Mouse (Mus musculus): ENCODE data around the gene Plek. TPM values are rescaled to one million over a fixed set of nuclear protein-coding genes. Genes with fewer than 3 reads are reported as not detected.

The Plek gene
- total RNA-seq, 1 experiment, result 0.54 TPM

- TF ChIP-seq CHD2 (IDR thresholded peaks at IDR 0.05; ENCODE audit: low read depth, low read length) (no peak), MAFK (IDR thresholded peaks at IDR 0.05; ENCODE audit: insufficient read depth, low read depth, low read length) (no peak), ZNF384 (IDR thresholded peaks at IDR 0.05; ENCODE audit: low read depth, low read length) (no peak), ZC3H11A (IDR thresholded peaks at IDR 0.05; ENCODE audit: borderline replicate concordance, low read depth, low read length) (no peak)
Measured at GRCm38 (mm10) chr11:17045806-17046205, 6.4 kb downstream of the Plek start.

GRCm38 (mm10) chr11:17023984-17024383 lies 28.2 kb downstream of the Plek start:
- Histone ChIP-seq H3K36me3 (ENCODE audit: control insufficient read depth, insufficient read depth, low read length, poor library complexity, severe bottlenecking) (no peaks in the 10 kb centered on the region), H3K4me1 (ENCODE audit: control insufficient read depth in 2 of 2, insufficient read depth in 2 of 2, low read length in 2 of 2, poor library complexity in 1 of 2) (no peaks in the 10 kb centered on the region), H3K27ac (ENCODE audit: insufficient read depth, low read depth, low read length, poor library complexity, severe bottlenecking) (no peak overlapping the region), H3K4me3 (ENCODE audit: insufficient read depth in 1 of 2, low read depth in 1 of 2, low read length in 2 of 2, poor library complexity in 1 of 2, severe bottlenecking in 1 of 2) (no peak overlapping the region), H3K9me3 (ENCODE audit: control insufficient read depth, insufficient read depth, low read depth, low read length) (no peaks in the 10 kb centered on the region), H3K9ac (ENCODE audit: insufficient read depth, low read depth, low read length, poor library complexity, severe bottlenecking) (no peak overlapping the region)
- TF ChIP-seq ZNF384 (IDR thresholded peaks at IDR 0.05; ENCODE audit: low read depth, low read length) (no peak), ZC3H11A (IDR thresholded peaks at IDR 0.05; ENCODE audit: borderline replicate concordance, low read depth, low read length) (no peak), HCFC1 (IDR thresholded peaks at IDR 0.05; ENCODE audit: borderline replicate concordance, insufficient read depth, low read length) (no peak), CHD2 (IDR thresholded peaks at IDR 0.05; ENCODE audit: low read depth, low read length) (no peak), MAFK (IDR thresholded peaks at IDR 0.05; ENCODE audit: insufficient read depth, low read depth, low read length) (no peak)
- no peak for DNase-seq (ENCODE audit: low read depth, low spot score)
- in situ Hi-C loops (cut with MboI; ENCODE audit: low sequenced_read_pairs in 2 of 2, unreplicated experiment in 2 of 2), result no loop called here

More at GRCm38 (mm10) chr11:17045806-17046205, 6.4 kb downstream of the Plek start:
- no peaks in the 10 kb centered on the region for H3K9me3 ChIP-seq (ENCODE audit: control insufficient read depth, insufficient read depth, low read depth, low read length)
- no peak overlapping the region for H3K27ac ChIP-seq (ENCODE audit: insufficient read depth, low read depth, low read length, poor library complexity, severe bottlenecking)
- H3K4me3 ChIP-seq (ENCODE audit: insufficient read depth in 1 of 2, low read depth in 1 of 2, low read length in 2 of 2, poor library complexity in 1 of 2, severe bottlenecking in 1 of 2), result no peak overlapping the region
- H3K9ac ChIP-seq (ENCODE audit: insufficient read depth, low read depth, low read length, poor library complexity, severe bottlenecking), result no peak overlapping the region
- in situ Hi-C loops (cut with MboI; ENCODE audit: low sequenced_read_pairs in 2 of 2, unreplicated experiment in 2 of 2), result no loop called here
- H3K36me3 ChIP-seq (ENCODE audit: control insufficient read depth, insufficient read depth, low read length, poor library complexity, severe bottlenecking), result no peaks in the 10 kb centered on the region
- no peak for DNase-seq (ENCODE audit: low read depth, low spot score)
- H3K4me1 ChIP-seq (ENCODE audit: control insufficient read depth in 2 of 2, insufficient read depth in 2 of 2, low read length in 2 of 2, poor library complexity in 1 of 2), result no peaks in the 10 kb centered on the region

GRCm38 (mm10) chr11:17023206-17023605 lies 29.0 kb downstream of the Plek start:
- H3K9me3 ChIP-seq (ENCODE audit: control insufficient read depth, insufficient read depth, low read depth, low read length), result no peaks in the 10 kb centered on the region
- no peak overlapping the region for H3K9ac ChIP-seq (ENCODE audit: insufficient read depth, low read depth, low read length, poor library complexity, severe bottlenecking)
- DNase-seq (ENCODE audit: low read depth, low spot score), result no peak
- in situ Hi-C loops (cut with MboI; ENCODE audit: low sequenced_read_pairs in 2 of 2, unreplicated experiment in 2 of 2), result no loop called here
- no peak overlapping the region for H3K4me3 ChIP-seq (ENCODE audit: insufficient read depth in 1 of 2, low read depth in 1 of 2, low read length in 2 of 2, poor library complexity in 1 of 2, severe bottlenecking in 1 of 2)
- no peaks in the 10 kb centered on the region for H3K4me1 ChIP-seq (ENCODE audit: control insufficient read depth in 2 of 2, insufficient read depth in 2 of 2, low read length in 2 of 2, poor library complexity in 1 of 2)
- H3K27ac ChIP-seq (ENCODE audit: insufficient read depth, low read depth, low read length, poor library complexity, severe bottlenecking), result no peak overlapping the region
- H3K36me3 ChIP-seq (ENCODE audit: control insufficient read depth, insufficient read depth, low read length, poor library complexity, severe bottlenecking), result no peaks in the 10 kb centered on the region
- TF ChIP-seq CHD2 (IDR thresholded peaks at IDR 0.05; ENCODE audit: low read depth, low read length), result no peak
- TF ChIP-seq HCFC1 (IDR thresholded peaks at IDR 0.05; ENCODE audit: borderline replicate concordance, insufficient read depth, low read length), result no peak
- no peak for TF ChIP-seq MAFK (IDR thresholded peaks at IDR 0.05; ENCODE audit: insufficient read depth, low read depth, low read length)
- TF ChIP-seq ZNF384 (IDR thresholded peaks at IDR 0.05; ENCODE audit: low read depth, low read length), result no peak
- TF ChIP-seq ZC3H11A (IDR thresholded peaks at IDR 0.05; ENCODE audit: borderline replicate concordance, low read depth, low read length), result no peak

- no peak overlapping the region for H3K9ac ChIP-seq (ENCODE audit: insufficient read depth, low read depth, low read length, poor library complexity, severe bottlenecking)
- DNase-seq (ENCODE audit: low read depth, low spot score), result peak; percentile 3
- no peak overlapping the region for H3K27ac ChIP-seq (ENCODE audit: insufficient read depth, low read depth, low read length, poor library complexity, severe bottlenecking)
- H3K36me3 ChIP-seq (ENCODE audit: control insufficient read depth, insufficient read depth, low read length, poor library complexity, severe bottlenecking), result no peaks in the 10 kb centered on the region
- no peaks in the 10 kb centered on the region for H3K4me1 ChIP-seq (ENCODE audit: control insufficient read depth in 2 of 2, insufficient read depth in 2 of 2, low read length in 2 of 2, poor library complexity in 1 of 2)
- in situ Hi-C loops (cut with MboI; ENCODE audit: low sequenced_read_pairs in 2 of 2, unreplicated experiment in 2 of 2), result no loop called here
- TF ChIP-seq ZC3H11A (IDR thresholded peaks at IDR 0.05; ENCODE audit: borderline replicate concordance, low read depth, low read length) (no peak), MAFK (IDR thresholded peaks at IDR 0.05; ENCODE audit: insufficient read depth, low read depth, low read length) (no peak)
- H3K4me3 ChIP-seq (ENCODE audit: insufficient read depth in 1 of 2, low read depth in 1 of 2, low read length in 2 of 2, poor library complexity in 1 of 2, severe bottlenecking in 1 of 2), result no peak overlapping the region
- H3K9me3 ChIP-seq (ENCODE audit: control insufficient read depth, insufficient read depth, low read depth, low read length), result no peaks in the 10 kb centered on the region
Measured at GRCm38 (mm10) chr11:17019328-17019727, 32.9 kb downstream of the Plek start.

- H3K4me3 ChIP-seq (ENCODE audit: insufficient read depth in 1 of 2, low read depth in 1 of 2, low read length in 2 of 2, poor library complexity in 1 of 2, severe bottlenecking in 1 of 2), result no peak overlapping the region
- no peak overlapping the region for H3K9ac ChIP-seq (ENCODE audit: insufficient read depth, low read depth, low read length, poor library complexity, severe bottlenecking)
- no peak overlapping the region for H3K27ac ChIP-seq (ENCODE audit: insufficient read depth, low read depth, low read length, poor library complexity, severe bottlenecking)
- no peak for DNase-seq (ENCODE audit: low read depth, low spot score)
- H3K4me1 ChIP-seq (ENCODE audit: control insufficient read depth in 2 of 2, insufficient read depth in 2 of 2, low read length in 2 of 2, poor library complexity in 1 of 2), result no peaks in the 10 kb centered on the region
- H3K36me3 ChIP-seq (ENCODE audit: control insufficient read depth, insufficient read depth, low read length, poor library complexity, severe bottlenecking), result no peaks in the 10 kb centered on the region
- TF ChIP-seq CHD2 (IDR thresholded peaks at IDR 0.05; ENCODE audit: low read depth, low read length), result no peak
- no peak for TF ChIP-seq ZC3H11A (IDR thresholded peaks at IDR 0.05; ENCODE audit: borderline replicate concordance, low read depth, low read length)
- no peak for TF ChIP-seq ZNF384 (IDR thresholded peaks at IDR 0.05; ENCODE audit: low read depth, low read length)
- no peak for TF ChIP-seq MAFK (IDR thresholded peaks at IDR 0.05; ENCODE audit: insufficient read depth, low read depth, low read length)
- TF ChIP-seq HCFC1 (IDR thresholded peaks at IDR 0.05; ENCODE audit: borderline replicate concordance, insufficient read depth, low read length), result no peak
- in situ Hi-C loops (cut with MboI; ENCODE audit: low sequenced_read_pairs in 2 of 2, unreplicated experiment in 2 of 2), result no loop called here
- no peaks in the 10 kb centered on the region for H3K9me3 ChIP-seq (ENCODE audit: control insufficient read depth, insufficient read depth, low read depth, low read length)
Measured at GRCm38 (mm10) chr11:17012948-17013347, 39.2 kb downstream of the Plek start.
